Mouse (Mus musculus) liver, adult 2 months (tissue): ENCODE measurements around the gene Fdx1l.

ENCODE experiments used
- CTCF ChIP-seq: fragments of 200-500 bp; IDR thresholded peaks from 2 replicates; pipeline ENCODE4 v1.5.1; 2011; ENCODE audit warnings: low read depth, low read length, control low read depth
- POLR2A ChIP-seq: fragments of 200-500 bp; IDR thresholded peaks from 2 replicates; pipeline ENCODE4 v1.6.1; 2011; ENCODE audit warnings: low read length, control low read depth; ENCODE audit not compliant: insufficient read depth; ENCODE audit errors: extremely low read depth

DNA sequence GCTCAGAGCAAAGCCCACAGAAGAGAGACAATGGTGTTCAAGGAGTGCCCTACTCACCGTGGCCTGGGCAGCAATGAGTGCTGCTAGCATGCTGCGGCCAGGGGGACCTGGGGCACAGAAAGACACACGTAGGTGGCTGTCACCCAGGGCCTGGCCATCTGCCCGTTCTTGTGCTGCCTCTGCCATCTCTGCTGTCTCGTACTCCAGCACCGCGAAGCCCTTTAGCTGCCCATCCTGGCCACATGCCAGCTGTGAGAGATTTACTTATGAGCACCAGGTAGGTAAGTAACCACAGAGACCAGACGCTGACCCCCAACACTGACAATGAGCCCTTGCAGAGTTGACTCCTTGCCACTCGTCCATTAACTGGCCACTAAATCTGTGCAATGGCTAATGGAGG, 7.7 kb upstream of the Fdx1l start:
- no peak for TF ChIP-seq CTCF
- no peak for TF ChIP-seq POLR2A
